In genomic region chr2:30752471-30752870, GRCm38 (mm10) we compare ENCODE assay signal across 23 mouse cellular contexts. TPM values are rescaled to one million over a fixed set of nuclear protein-coding genes. Genes with fewer than 3 reads are reported as not detected.
"Had no signal": no experiment of that assay in that cellular context is flagged by ENCODE, and none has a peak within 500 bp of the region (broad histone marks: within the 10 kb centered on the region; RNA-seq: fewer than 3 reads in every experiment).

No protein-coding gene starts in this region.

- H3K27ac ChIP-seq: liver, embryonic 13.5 days; liver, embryonic 14.5 days; liver, embryonic 15.5 days; macrophage; midbrain, embryonic 12.5 days; midbrain, embryonic 13.5 days; midbrain, embryonic 15.5 days; neural tube, embryonic 12.5 days had no signal

- DNase-seq: left cerebral cortex, postnatal 4 days; liver, embryonic 13.5 days; midbrain, embryonic 14.5 days had no signal

- H3K4me3 ChIP-seq: limb, embryonic 10.5 days; limb, embryonic 12.5 days; limb, embryonic 13.5 days; limb, embryonic 15.5 days; liver, embryonic 12.5 days; liver, embryonic 13.5 days; liver, embryonic 15.5 days; lung, embryonic 15.5 days; megakaryocyte, embryonic 14.5 days; midbrain, embryonic 10.5 days; midbrain, embryonic 12.5 days; midbrain, embryonic 13.5 days; midbrain, embryonic 15.5 days; myocyte; neural tube, embryonic 12.5 days had no signal

RNA-seq across cellular contexts. Expression of gene 1700001O22Rik, which starts 51.0 kb away (rescaled TPM):
- total RNA-seq: liver, adult 2 months; megakaryocyte progenitor cell, adult 5-6 weeks; megakaryocyte, adult 5-6 weeks; monocyte, adult 5-6 weeks had no signal
